Mouse (Mus musculus): Measurements from ENCODE around the gene Fam50a. TPM values are rescaled to one million over a fixed set of nuclear protein-coding genes. Genes with fewer than 3 reads are reported as not detected.
A peak's percentile ranks its signal among the peaks of the same experiment; 100 is the strongest.

The Fam50a gene
- total and polyA plus RNA-seq, 2 experiments from 2014 or later = 9.4 to 57.2 TPM

GRCm38 (mm10) chrX:74304867-74305700 is 7.7 kb upstream of the Fam50a start, which contains the start of gene Gdi1:
Gdi1 (plus strand) TSS chrX:74304998.
- H3K27ac ChIP-seq (ENCODE audit: low read depth, low read length) = peak within 1 kb of the TSS; percentile 91
- H3K36me3 ChIP-seq (ENCODE audit: insufficient read depth, low read length) = peaks cover 4% of the 10 kb centered on the region; the same call in 1 of the 2 replicates

GRCm38 (mm10) chrX:74328725-74329161 is 15.9 kb downstream of the Fam50a start, which contains the start of gene Plxna3:
Plxna3 (plus strand) TSS chrX:74329066.
- H3K36me3 ChIP-seq (ENCODE audit: insufficient read depth, low read length) = 0 out of 2 replicates have a peak, but pooled peaks cover under 1% of the 10 kb centered on the region
- ATAC-seq (ENCODE audit: low FRiP score) (peak; percentile 91), DNase-seq (ENCODE audit: low spot score) (peak; percentile 76)
- WGBS = 20% methylated on average over 23 of the region's 30 CpGs
- 0 out of 2 replicates have a peak, but pooled peaks cover 3% of the 10 kb centered on the region for H3K4me1 ChIP-seq (ENCODE audit: insufficient read depth, low read length)
- peak within 1 kb of the TSS; percentile 82 for H3K27ac ChIP-seq (ENCODE audit: low read depth, low read length)
- no peaks in the 10 kb centered on the region for H3K9me3 ChIP-seq (ENCODE audit: low read length)
- no peak for TF ChIP-seq CTCF (IDR thresholded peaks at IDR 0.05)
- peak within 1 kb of the TSS; percentile 62 for H3K9ac ChIP-seq (replicated peaks; ENCODE audit: low read length, poor library complexity, severe bottlenecking)
- H3K4me3 ChIP-seq (ENCODE audit: low read depth, low read length) = peak within 1 kb of the TSS; percentile 51
- peak within 1 kb of the TSS; percentile 57 for H3K4me2 ChIP-seq (ENCODE audit: low read depth, low read length, poor library complexity, severe bottlenecking)
- H3K27me3 ChIP-seq (ENCODE audit: insufficient read depth, low read length) = no peaks in the 10 kb centered on the region

More at GRCm38 (mm10) chrX:74304867-74305700, 7.7 kb upstream of the Fam50a start, which contains the start of gene Gdi1:
- H3K9me3 ChIP-seq (ENCODE audit: low read length) = no peaks in the 10 kb centered on the region
- WGBS = 18% methylated on average over 39 of the region's 41 CpGs
- H3K9ac ChIP-seq (replicated peaks; ENCODE audit: low read length, poor library complexity, severe bottlenecking) = peak within 1 kb of the TSS; percentile 72
- peak within 1 kb of the TSS; percentile 46 for H3K4me3 ChIP-seq (ENCODE audit: low read depth, low read length)
- no peaks in the 10 kb centered on the region for H3K4me1 ChIP-seq (ENCODE audit: insufficient read depth, low read length)
- peak within 1 kb of the TSS; percentile 64 for H3K4me2 ChIP-seq (ENCODE audit: low read depth, low read length, poor library complexity, severe bottlenecking)
- peak; percentile 45 for TF ChIP-seq CTCF (IDR thresholded peaks at IDR 0.05)
- DNase-seq (ENCODE audit: low spot score) (peak; percentile 79), ATAC-seq (ENCODE audit: low FRiP score) (peak; percentile 87)
- H3K27me3 ChIP-seq (ENCODE audit: insufficient read depth, low read length) = no peaks in the 10 kb centered on the region

GRCm38 (mm10) chrX:74329215-74329671 is 16.4 kb downstream of the Fam50a start:
- H3K36me3 ChIP-seq (ENCODE audit: insufficient read depth, low read length) = 0 out of 2 replicates have a peak, but pooled peaks cover 6% of the 10 kb centered on the region
- no peak for TF ChIP-seq CTCF (IDR thresholded peaks at IDR 0.05)
- peak overlapping the region; percentile 51 for H3K4me3 ChIP-seq (ENCODE audit: low read depth, low read length)
- ATAC-seq (ENCODE audit: low FRiP score) = peak; percentile 47
- H3K27me3 ChIP-seq (ENCODE audit: insufficient read depth, low read length) = no peaks in the 10 kb centered on the region
- WGBS = 19% methylated on average over 10 of the region's 10 CpGs
- peak overlapping the region; percentile 57 for H3K4me2 ChIP-seq (ENCODE audit: low read depth, low read length, poor library complexity, severe bottlenecking)
- H3K9ac ChIP-seq (replicated peaks; ENCODE audit: low read length, poor library complexity, severe bottlenecking) = peak overlapping the region; percentile 62
- H3K27ac ChIP-seq (ENCODE audit: low read depth, low read length) = peak overlapping the region; percentile 82
- H3K9me3 ChIP-seq (ENCODE audit: low read length) = no peaks in the 10 kb centered on the region
- peak; percentile 16 for DNase-seq (ENCODE audit: low spot score)
- H3K4me1 ChIP-seq (ENCODE audit: insufficient read depth, low read length) = 0 out of 2 replicates have a peak, but pooled peaks cover 3% of the 10 kb centered on the region

GRCm38 (mm10) chrX:74330166-74330930 is 17.5 kb downstream of the Fam50a start:
- ATAC-seq (ENCODE audit: low FRiP score) = no peak
- TF ChIP-seq CTCF (IDR thresholded peaks at IDR 0.05) = no peak
- H3K27me3 ChIP-seq (ENCODE audit: insufficient read depth, low read length) = no peaks in the 10 kb centered on the region
- peak; percentile 3 for DNase-seq (ENCODE audit: low spot score)
- 0 out of 2 replicates have a peak, but pooled peaks cover 3% of the 10 kb centered on the region for H3K4me1 ChIP-seq (ENCODE audit: insufficient read depth, low read length)
- H3K9ac ChIP-seq (replicated peaks; ENCODE audit: low read length, poor library complexity, severe bottlenecking) = peak overlapping the region; percentile 62
- H3K4me2 ChIP-seq (ENCODE audit: low read depth, low read length, poor library complexity, severe bottlenecking) = peak overlapping the region; percentile 57
- H3K9me3 ChIP-seq (ENCODE audit: low read length) = no peaks in the 10 kb centered on the region
- H3K27ac ChIP-seq (ENCODE audit: low read depth, low read length) = no peak overlapping the region; the same call in 1 of the 2 replicates
- H3K4me3 ChIP-seq (ENCODE audit: low read depth, low read length) = peak overlapping the region; percentile 51
- H3K36me3 ChIP-seq (ENCODE audit: insufficient read depth, low read length) = peaks cover 7% of the 10 kb centered on the region; the same call in 1 of the 2 replicates
- WGBS = 26% methylated on average over 2 of the region's 2 CpGs

- no peak for TF ChIP-seq CTCF (IDR thresholded peaks at IDR 0.05)
- Histone ChIP-seq H3K27ac (ENCODE audit: low read depth, low read length) (peak overlapping the region; percentile 63), H3K9me3 (ENCODE audit: low read length) (no peaks in the 10 kb centered on the region), H3K36me3 (ENCODE audit: insufficient read depth, low read length) (no peaks in the 10 kb centered on the region), H3K9ac (replicated peaks; ENCODE audit: low read length, poor library complexity, severe bottlenecking) (peak overlapping the region; percentile 56), H3K4me3 (ENCODE audit: low read depth, low read length) (peak overlapping the region; percentile 37), H3K27me3 (ENCODE audit: insufficient read depth, low read length) (no peaks in the 10 kb centered on the region), H3K4me2 (ENCODE audit: low read depth, low read length, poor library complexity, severe bottlenecking) (peak overlapping the region; percentile 52), H3K4me1 (ENCODE audit: insufficient read depth, low read length) (no peaks in the 10 kb centered on the region)
- WGBS = 28% methylated on average over 13 of the region's 13 CpGs
- peak; percentile 4 for DNase-seq (ENCODE audit: low spot score)
- peak; percentile 52 for ATAC-seq (ENCODE audit: low FRiP score)
Measured at GRCm38 (mm10) chrX:74352645-74353466, 40.0 kb downstream of the Fam50a start.

Measured in midbrain, postnatal 0 days (tissue).